Mouse (Mus musculus): ENCODE measurements around the gene Garnl3.
"Not testable (repeated sequence)": the region's sequence is repeated elsewhere in the genome, so short reads cannot be mapped to it uniquely, and the experiment has no call there.

DNA sequence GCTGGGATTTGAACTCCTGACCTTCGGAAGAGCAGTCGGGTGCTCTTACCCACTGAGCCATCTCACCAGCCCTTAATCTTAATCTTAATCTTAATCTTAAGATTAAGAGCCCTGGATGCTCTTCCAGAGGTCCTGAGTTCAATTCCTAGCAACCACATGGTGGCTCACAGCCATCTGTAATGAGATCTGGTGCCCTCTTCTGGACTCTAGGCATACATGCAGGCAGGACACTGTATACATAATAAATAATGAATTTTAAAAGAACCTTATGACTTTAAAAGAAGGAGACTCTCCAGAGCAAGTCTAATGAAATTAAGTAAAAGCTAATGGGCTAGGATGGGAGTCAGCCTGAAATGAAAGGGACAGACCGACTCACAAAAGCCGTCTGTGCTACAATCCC is 122.4 kb downstream of the Garnl3 start:
- peak; percentile 19; the same call in 1 of the 2 replicates for TF ChIP-seq CTCF (conservative IDR thresholded peaks at IDR 0.05; ENCODE audit: insufficient read depth, insufficient read length, low read depth, low read length)
- not testable (repeated sequence) for TF ChIP-seq POLR2A (IDR thresholded peaks at IDR 0.05; ENCODE audit: low read depth, low read length)
